Mouse (Mus musculus) bone marrow, adult 2 months (tissue): Measurements from ENCODE around the gene Kdm1b.

Experiments
- CTCF ChIP-seq: fragments of 200-500 bp; IDR thresholded peaks from 2 replicates; pipeline ENCODE4 v1.5.1; 2011; ENCODE audit warnings: low read length, control low read depth; ENCODE audit not compliant: control insufficient read depth, insufficient read depth
- POLR2A ChIP-seq: fragments of 200-500 bp; IDR thresholded peaks from 2 replicates; pipeline ENCODE4 v1.6.1; 2011; ENCODE audit warnings: low read depth, mild to moderate bottlenecking, control low read depth, low read length, borderline replicate concordance; ENCODE audit not compliant: control insufficient read depth

DNA sequence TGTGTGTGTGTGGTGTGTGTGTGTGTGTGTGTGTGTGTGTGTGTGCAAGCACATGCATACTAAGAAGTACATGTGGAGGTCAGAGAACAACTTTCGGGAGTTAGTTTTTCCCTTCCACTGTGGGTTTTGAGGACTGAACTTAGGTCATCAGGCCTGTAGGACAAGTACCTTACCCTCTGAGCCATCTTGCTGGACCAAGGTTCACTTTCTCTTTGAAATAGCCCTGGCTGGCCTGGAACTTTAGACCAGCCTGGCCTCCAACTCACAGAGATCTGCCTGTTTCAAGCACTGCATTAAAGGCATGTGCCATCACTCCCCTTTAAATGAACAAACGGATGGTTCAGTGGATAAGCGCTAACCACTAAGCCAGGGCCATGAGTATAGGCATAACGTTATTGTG lies 9.7 kb upstream of the Kdm1b start:
- no peak for TF ChIP-seq CTCF
- TF ChIP-seq POLR2A = no peak
